Mouse (Mus musculus): Measurements from ENCODE around the gene Krtap1-4. TPM values are rescaled to one million over a fixed set of nuclear protein-coding genes. Genes with fewer than 3 reads are reported as not detected.

Krtap1-4 gene
- total and polyA plus RNA-seq, 3 experiments = not detected

- no peak for DNase-seq (ENCODE audit: low read depth, low spot score)
- Histone ChIP-seq H3K27me3 (ENCODE audit: control insufficient read depth in 1 of 2, insufficient read depth in 2 of 2, low read length in 2 of 2) (no peaks in the 10 kb centered on the region), H3K27ac (ENCODE audit: control insufficient read depth, low read depth, low read length) (no peak within 1 kb of the TSS), H3K79me2 (ENCODE audit: control insufficient read depth, insufficient read depth, low read length, poor library complexity) (no peaks in the 10 kb centered on the region), H3K9ac (ENCODE audit: control insufficient read depth, low read depth, low read length, poor library complexity, severe bottlenecking) (no peak within 1 kb of the TSS), H3K36me3 (ENCODE audit: control insufficient read depth in 1 of 2, insufficient read depth in 2 of 2, low read length in 2 of 2) (no peaks in the 10 kb centered on the region), H3K4me1 (ENCODE audit: control insufficient read depth in 1 of 2, insufficient read depth in 2 of 2, low read length in 2 of 2) (no peaks in the 10 kb centered on the region), H3K4me3 (ENCODE audit: control insufficient read depth in 1 of 2, insufficient read depth in 1 of 2, low read depth in 2 of 2, low read length in 2 of 2) (no peak within 1 kb of the TSS), H3K9me3 (replicated peaks; ENCODE audit: insufficient read depth, low read length) (no peaks in the 10 kb centered on the region)
- TF ChIP-seq E2F4 (IDR thresholded peaks at IDR 0.05; ENCODE audit: borderline replicate concordance, low read depth, low read length) = no peak
Measured at GRCm38 (mm10) chr11:99556753-99557152, 26.7 kb downstream of the Krtap1-4 start, which contains the start of gene Krtap3-2. Gene Krtap3-2 (minus strand): TSS chr11:99556853.

DNA sequence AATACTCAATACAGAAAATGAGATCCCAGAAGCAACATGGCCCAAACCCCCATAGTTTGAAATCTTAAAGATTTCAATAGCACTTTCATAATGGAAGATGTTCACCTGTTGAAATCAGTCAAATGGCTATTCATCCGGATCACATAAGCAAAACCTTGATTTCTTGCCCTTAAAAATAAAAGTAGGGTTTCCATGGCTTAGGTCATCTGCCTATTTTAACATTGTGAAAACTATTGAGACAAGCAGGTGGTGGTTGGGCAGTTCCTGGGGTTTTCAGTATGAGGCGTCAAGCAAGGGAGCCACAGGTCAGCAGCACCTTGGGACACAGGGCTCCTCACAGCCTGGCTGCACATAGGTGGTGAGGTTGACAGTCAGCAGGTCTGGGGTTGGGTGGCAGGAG lies 27.3 kb downstream of the Krtap1-4 start:
- H3K9ac ChIP-seq (ENCODE audit: control insufficient read depth, low read depth, low read length, poor library complexity, severe bottlenecking) = no peak overlapping the region
- TF ChIP-seq POLR2AphosphoS2 (IDR thresholded peaks at IDR 0.05; ENCODE audit: low read length) = no peak
- TF ChIP-seq ETS1 (IDR thresholded peaks at IDR 0.05; ENCODE audit: low read depth, low read length) = no peak
- no peak for TF ChIP-seq CHD1 (IDR thresholded peaks at IDR 0.05; ENCODE audit: low read depth, low read length)
- no peaks in the 10 kb centered on the region for H3K79me2 ChIP-seq (ENCODE audit: control insufficient read depth, insufficient read depth, low read length, poor library complexity)
- no peaks in the 10 kb centered on the region for H3K36me3 ChIP-seq (ENCODE audit: control insufficient read depth in 1 of 2, insufficient read depth in 2 of 2, low read length in 2 of 2)
- no peaks in the 10 kb centered on the region for H3K27me3 ChIP-seq (ENCODE audit: control insufficient read depth in 1 of 2, insufficient read depth in 2 of 2, low read length in 2 of 2)
- DNase-seq (ENCODE audit: low read depth, low spot score) = no peak
- H3K9me3 ChIP-seq (replicated peaks; ENCODE audit: insufficient read depth, low read length) = no peaks in the 10 kb centered on the region
- H3K4me3 ChIP-seq (ENCODE audit: control insufficient read depth in 1 of 2, insufficient read depth in 1 of 2, low read depth in 2 of 2, low read length in 2 of 2) = no peak overlapping the region
- H3K27ac ChIP-seq (ENCODE audit: control insufficient read depth, low read depth, low read length) = no peak overlapping the region
- H3K4me1 ChIP-seq (ENCODE audit: control insufficient read depth in 1 of 2, insufficient read depth in 2 of 2, low read length in 2 of 2) = no peaks in the 10 kb centered on the region

GRCm38 (mm10) chr11:99550765-99551164 lies 32.7 kb downstream of the Krtap1-4 start, which contains the start of gene Krtap3-3:
Gene Krtap3-3 (minus strand): TSS chr11:99550865.
- TF ChIP-seq ZC3H11A (IDR thresholded peaks at IDR 0.05; ENCODE audit: low read depth, low read length) = no peak
- TF ChIP-seq POLR2A (IDR thresholded peaks at IDR 0.05; ENCODE audit: control insufficient read depth in 1 of 2, insufficient read depth in 1 of 2, low read depth in 1 of 2, low read length in 2 of 2, poor library complexity in 1 of 2) = no peak
- no peak for TF ChIP-seq MYB (IDR thresholded peaks at IDR 0.05; ENCODE audit: low read depth, low read length)
- no peak for TF ChIP-seq MAZ (IDR thresholded peaks at IDR 0.05; ENCODE audit: low read depth, low read length)
- no peak for TF ChIP-seq ETS1 (IDR thresholded peaks at IDR 0.05; ENCODE audit: low read depth, low read length)
- TF ChIP-seq ZKSCAN1 (IDR thresholded peaks at IDR 0.05; ENCODE audit: low read depth, low read length) = no peak
- no peak for TF ChIP-seq POLR2AphosphoS5 (IDR thresholded peaks at IDR 0.05; ENCODE audit: borderline replicate concordance, low read depth, low read length)
- no peak for TF ChIP-seq RAD21 (IDR thresholded peaks at IDR 0.05; ENCODE audit: low read depth, low read length)
- TF ChIP-seq BHLHE40 (IDR thresholded peaks at IDR 0.05; ENCODE audit: borderline replicate concordance, low read depth, low read length) = no peak
- no peak for TF ChIP-seq UBTF (IDR thresholded peaks at IDR 0.05; ENCODE audit: borderline replicate concordance, insufficient read depth, low read depth, low read length)
- no peak for TF ChIP-seq SIN3A (IDR thresholded peaks at IDR 0.05; ENCODE audit: low read length)
- TF ChIP-seq TCF12 (IDR thresholded peaks at IDR 0.05; ENCODE audit: low read depth, low read length) = no peak
- no peak for TF ChIP-seq SMC3 (IDR thresholded peaks at IDR 0.05; ENCODE audit: low read depth, low read length)
- no peak within 1 kb of the TSS for H3K4me3 ChIP-seq (ENCODE audit: control insufficient read depth in 1 of 2, insufficient read depth in 1 of 2, low read depth in 2 of 2, low read length in 2 of 2)
- DNase-seq (ENCODE audit: low read depth, low spot score) = no peak
- H3K27me3 ChIP-seq (ENCODE audit: control insufficient read depth in 1 of 2, insufficient read depth in 2 of 2, low read length in 2 of 2) = no peaks in the 10 kb centered on the region
- no peaks in the 10 kb centered on the region for H3K4me1 ChIP-seq (ENCODE audit: control insufficient read depth in 1 of 2, insufficient read depth in 2 of 2, low read length in 2 of 2)
- no peak within 1 kb of the TSS for H3K9ac ChIP-seq (ENCODE audit: control insufficient read depth, low read depth, low read length, poor library complexity, severe bottlenecking)
- no peaks in the 10 kb centered on the region for H3K9me3 ChIP-seq (replicated peaks; ENCODE audit: insufficient read depth, low read length)
- H3K79me2 ChIP-seq (ENCODE audit: control insufficient read depth, insufficient read depth, low read length, poor library complexity) = no peaks in the 10 kb centered on the region
- no peaks in the 10 kb centered on the region for H3K36me3 ChIP-seq (ENCODE audit: control insufficient read depth in 1 of 2, insufficient read depth in 2 of 2, low read length in 2 of 2)
- no peak within 1 kb of the TSS for H3K27ac ChIP-seq (ENCODE audit: control insufficient read depth, low read depth, low read length)
